Mouse (Mus musculus) neural tube, embryonic 14.5 days (tissue): Measurements from ENCODE around the gene Rab3il1. TPM values are rescaled to one million over a fixed set of nuclear protein-coding genes. Genes with fewer than 3 reads are reported as not detected.

Experiments used
- ATAC-seq: fragments of 200-750 bp; cut with Nextera tagmentation; 2 replicates; pipeline ENCODE4 v1.8.0; 2017; ENCODE audit warnings: low read depth, mild to moderate bottlenecking, moderate TSS enrichment, moderate library complexity
- H3K27ac ChIP-seq: fragments of 300-500 bp; sonication (generic); 2 replicates; pipeline ENCODE4 v1.5.1; 2014; ENCODE audit warnings: low read depth, mild to moderate bottlenecking, control low read depth, low read length, moderate library complexity, mixed read lengths
- H3K27me3 ChIP-seq: fragments of 300-500 bp; sonication (generic); 2 replicates; pipeline ENCODE4 v1.6.1; 2014; ENCODE audit warnings: low read length; ENCODE audit not compliant: control insufficient read depth, insufficient read depth
- H3K36me3 ChIP-seq: fragments of 300-500 bp; sonication (generic); 2 replicates; pipeline ENCODE4 v1.6.1; 2014; ENCODE audit warnings: low read length, mixed read lengths; ENCODE audit not compliant: control insufficient read depth, insufficient read depth
- H3K4me1 ChIP-seq: fragments of 300-500 bp; sonication (generic); 2 replicates; pipeline ENCODE4 v1.6.1; 2014; ENCODE audit warnings: low read length; ENCODE audit not compliant: control insufficient read depth, insufficient read depth
- H3K4me2 ChIP-seq: fragments of 300-500 bp; sonication (generic); 2 replicates; pipeline ENCODE4 v1.6.1; 2014; ENCODE audit warnings: mild to moderate bottlenecking, low read depth, low read length, control low read depth
- H3K4me3 ChIP-seq: fragments of 300-500 bp; sonication (generic); 2 replicates; pipeline ENCODE4 v1.5.1; 2014; ENCODE audit warnings: low read depth, low read length, control low read depth, mixed read lengths
- H3K9ac ChIP-seq: fragments of 300-500 bp; sonication (generic); replicated peaks from 2 replicates; pipeline ENCODE4 v1.6.1; 2014; ENCODE audit warnings: low read depth, mild to moderate bottlenecking, control low read depth, low read length, mixed read lengths
- H3K9me3 ChIP-seq: fragments of 300-500 bp; sonication (generic); 2 replicates; pipeline ENCODE4 v1.6.1; 2016; ENCODE audit warnings: low read length; ENCODE audit not compliant: control insufficient read depth
- WGBS: fragments of 180-500 bp; shearing (Covaris S2); extraction: QIAGEN DNeasy Blood & Tissue Kit; methylation state at CpG from one replicate; pipeline ENCODE4 v1.1.7; 2014; 5-methylcytosine and 5-hydroxymethylcytosine counted together
- polyA plus RNA-seq: library from polyadenylated mRNA; unstranded; fragments of >200 nt; fragmentation: Nextera tagmentation; extraction: Ambion mirVana; gene quantifications from 2 replicates; pipeline ENCODE4 v1.2.1, GENCODE M21; 2014

Rab3il1 gene
- 13.6 and 23.2 TPM in 2 replicates for polyA plus RNA-seq

DNA sequence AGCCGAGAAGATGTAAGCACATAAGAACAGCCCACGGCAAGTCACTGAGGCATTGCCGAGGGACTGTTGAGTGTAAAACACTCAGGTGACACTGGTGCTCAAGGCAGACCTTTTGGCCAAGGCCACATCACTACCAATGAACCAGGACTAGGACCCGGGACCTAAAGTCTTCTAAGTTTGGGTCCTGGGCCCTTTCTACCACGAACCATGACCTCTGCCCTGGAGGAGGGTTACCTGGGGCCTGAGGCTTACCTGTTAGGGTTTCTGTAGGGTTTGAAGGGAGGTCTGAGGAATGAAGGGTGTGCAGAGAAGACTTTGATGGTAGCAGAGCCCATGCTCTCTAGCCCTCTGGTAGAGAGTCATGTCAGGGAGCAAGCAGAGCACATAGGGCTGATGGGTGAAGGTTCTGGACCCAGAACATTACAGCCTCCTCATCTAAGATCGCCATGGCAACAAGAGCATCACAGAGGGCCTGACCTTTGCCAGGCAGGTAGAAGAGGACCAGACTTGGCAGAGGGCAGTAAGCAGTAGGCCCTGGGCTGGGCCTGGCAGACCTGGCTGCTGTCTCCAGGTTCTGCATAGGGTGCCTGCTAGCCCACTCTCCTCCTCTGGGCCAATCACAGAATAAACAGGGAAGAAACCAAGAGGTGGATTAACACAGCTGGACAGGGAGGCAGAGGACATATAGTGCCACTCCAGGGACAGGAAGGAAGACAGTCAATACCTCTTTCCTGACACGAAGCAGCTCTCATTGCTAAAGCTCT is at the start of gene Rab3il1, which contains the start of gene Best1:
Gene Rab3il1 (plus strand): TSS at position 464 of the 764 bp plus-strand sequence.
Gene Best1 (minus strand): TSS at position 428 of the 764 bp plus-strand sequence.
- H3K27me3 ChIP-seq = no peaks in the 10 kb centered on the region
- no peak within 1 kb of the TSS for H3K4me3 ChIP-seq
- H3K9me3 ChIP-seq = no peaks in the 10 kb centered on the region
- no peaks in the 10 kb centered on the region for H3K4me1 ChIP-seq
- no peaks in the 10 kb centered on the region for H3K36me3 ChIP-seq
- ATAC-seq = no peak
- 79% methylated on average over 7 of the region's 7 CpGs for WGBS
- H3K27ac ChIP-seq = no peak within 1 kb of the TSS
- H3K4me2 ChIP-seq = no peak within 1 kb of the TSS
- no peak within 1 kb of the TSS for H3K9ac ChIP-seq

DNA sequence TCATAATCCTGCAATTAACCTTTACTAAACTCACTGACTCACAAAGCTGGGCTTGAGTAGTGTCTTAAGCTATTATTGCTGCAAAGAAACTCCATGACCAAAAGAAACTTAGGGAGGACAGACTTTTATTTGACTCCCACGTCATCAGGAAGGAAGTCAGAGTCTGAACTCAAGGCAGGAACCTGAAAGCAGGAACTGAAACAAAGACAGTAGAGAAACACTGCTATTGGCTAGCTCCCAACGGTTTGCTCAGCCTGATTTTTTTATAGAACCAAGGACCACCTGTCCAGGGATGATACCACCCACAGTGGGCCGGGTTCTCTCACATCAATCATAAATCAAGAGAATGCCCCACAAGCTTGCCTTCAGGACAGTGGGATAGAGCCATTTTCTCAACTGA is 49.1 kb upstream of the Rab3il1 start:
- no peak overlapping the region for H3K4me2 ChIP-seq
- no peaks in the 10 kb centered on the region for H3K27me3 ChIP-seq
- no peak overlapping the region for H3K4me3 ChIP-seq
- WGBS = 81% methylated on average over 3 of the region's 3 CpGs
- ATAC-seq = no peak
- H3K9me3 ChIP-seq = no peaks in the 10 kb centered on the region
- no peak overlapping the region for H3K27ac ChIP-seq
- no peak overlapping the region for H3K9ac ChIP-seq
- no peaks in the 10 kb centered on the region for H3K36me3 ChIP-seq
- H3K4me1 ChIP-seq = no peaks in the 10 kb centered on the region

DNA sequence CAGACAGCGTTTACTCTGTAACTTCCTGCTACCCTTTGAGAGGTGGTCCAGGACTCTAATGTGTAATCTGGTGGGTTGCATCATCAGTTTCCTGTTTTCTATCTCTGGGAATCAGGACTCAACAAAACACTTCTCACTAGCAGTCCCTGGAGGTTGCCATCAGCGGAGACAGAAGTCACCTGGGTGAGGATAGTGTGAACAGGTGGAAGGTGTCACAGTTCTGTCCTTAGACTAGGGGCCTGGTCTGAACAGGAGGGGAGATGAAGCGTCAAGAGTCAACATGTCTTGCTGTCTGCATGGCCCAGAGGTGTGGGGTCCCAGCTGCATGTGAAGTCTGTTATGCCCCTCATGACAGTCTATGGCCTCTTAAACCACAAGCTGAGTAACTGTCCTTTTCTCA is 48.6 kb upstream of the Rab3il1 start:
- Histone ChIP-seq H3K4me1 (no peaks in the 10 kb centered on the region), H3K9me3 (no peaks in the 10 kb centered on the region), H3K9ac (no peak overlapping the region), H3K27ac (no peak overlapping the region), H3K4me3 (no peak overlapping the region), H3K36me3 (no peaks in the 10 kb centered on the region), H3K27me3 (no peaks in the 10 kb centered on the region), H3K4me2 (no peak overlapping the region)
- no peak for ATAC-seq
- WGBS = 88% methylated on average over 3 of the region's 3 CpGs

DNA sequence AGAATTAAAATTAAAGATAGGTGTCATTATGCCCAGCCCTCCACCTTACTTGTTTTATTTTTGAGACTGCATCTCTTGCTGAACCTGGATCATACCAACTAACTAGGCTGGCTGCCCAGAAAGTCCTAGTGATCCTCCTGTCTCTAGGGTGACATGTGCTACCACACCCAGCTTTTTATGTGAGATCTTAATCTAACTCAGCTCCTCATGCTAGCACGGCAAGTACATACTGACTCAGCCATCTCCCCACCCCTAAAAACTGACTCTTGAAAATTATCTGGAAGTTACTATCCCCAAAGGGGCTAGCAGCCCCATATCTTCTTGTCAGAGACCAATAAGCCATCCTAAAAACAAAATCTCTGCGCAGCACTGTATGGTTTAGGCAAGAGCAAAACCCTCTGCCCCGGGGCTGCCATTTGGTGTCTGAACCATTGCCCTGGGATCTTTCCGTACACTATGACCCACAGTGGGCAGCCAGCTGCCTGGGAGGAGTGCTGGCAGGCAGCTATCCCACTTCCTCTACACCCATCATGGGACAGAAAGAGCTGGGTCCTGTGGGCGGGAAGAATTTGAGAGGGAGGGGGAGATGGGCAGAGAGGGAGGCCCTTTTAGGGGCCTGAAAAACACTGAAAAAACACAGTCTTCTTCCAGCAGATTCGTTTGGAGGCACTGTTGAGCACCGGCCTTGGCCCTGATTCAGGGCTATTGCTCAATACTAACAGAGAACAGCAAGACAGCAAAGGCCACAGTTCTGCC is 47.2 kb upstream of the Rab3il1 start:
- Histone ChIP-seq H3K9ac (no peak overlapping the region), H3K4me3 (no peak overlapping the region), H3K36me3 (no peaks in the 10 kb centered on the region), H3K27ac (no peak overlapping the region), H3K4me2 (no peak overlapping the region), H3K27me3 (no peaks in the 10 kb centered on the region), H3K4me1 (no peaks in the 10 kb centered on the region), H3K9me3 (no peaks in the 10 kb centered on the region)
- peak; percentile 34; the same call in 1 of the 2 replicates for ATAC-seq
- WGBS = 45% methylated on average over 7 of the region's 7 CpGs

DNA sequence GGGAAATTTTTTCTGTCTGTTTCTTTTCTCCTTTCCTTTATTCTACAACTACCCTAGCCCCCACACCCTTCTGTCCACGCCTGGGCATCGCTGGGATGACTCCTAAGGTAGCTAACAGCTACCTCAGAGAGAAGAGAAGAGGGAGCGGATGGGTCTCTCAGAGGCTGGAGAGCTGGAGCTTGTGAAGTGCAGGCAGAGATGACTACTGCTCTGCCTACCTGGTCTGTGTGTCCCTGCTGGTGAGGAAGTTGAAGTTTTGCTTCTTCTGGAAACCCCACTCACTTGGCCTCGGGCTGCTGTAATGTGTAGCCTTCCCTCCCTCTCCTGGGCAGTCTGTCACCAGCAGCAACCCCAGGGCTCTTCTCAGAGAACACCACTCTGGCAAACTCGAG is 46.7 kb upstream of the Rab3il1 start:
- Histone ChIP-seq H3K36me3 (no peaks in the 10 kb centered on the region), H3K27ac (no peak overlapping the region), H3K9ac (no peak overlapping the region), H3K4me1 (no peaks in the 10 kb centered on the region), H3K27me3 (no peaks in the 10 kb centered on the region), H3K4me3 (no peak overlapping the region), H3K4me2 (no peak overlapping the region), H3K9me3 (no peaks in the 10 kb centered on the region)
- no peak for ATAC-seq
- WGBS = 39% methylated on average over 5 of the region's 5 CpGs

DNA sequence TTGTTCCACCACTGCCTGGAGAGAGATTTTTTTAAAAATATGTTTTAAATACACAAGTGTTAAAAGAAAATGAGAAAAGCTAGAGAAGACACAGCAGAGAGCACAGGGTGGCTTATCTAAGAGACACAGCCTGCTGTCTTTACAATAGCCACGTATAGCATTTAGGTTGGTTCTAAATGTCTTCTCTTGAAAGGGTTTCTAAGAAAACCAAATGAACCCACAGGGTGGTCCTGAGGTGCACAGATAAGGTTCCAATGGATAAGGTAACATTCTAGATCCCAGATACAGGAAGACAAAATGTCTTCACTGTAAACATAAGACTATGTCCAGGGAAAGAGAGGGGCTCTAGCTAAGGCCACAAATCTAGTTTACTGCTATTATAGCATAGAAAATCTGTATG is 46.0 kb upstream of the Rab3il1 start:
- Histone ChIP-seq H3K9me3 (no peaks in the 10 kb centered on the region), H3K4me3 (no peak overlapping the region), H3K36me3 (no peaks in the 10 kb centered on the region), H3K27ac (no peak overlapping the region), H3K27me3 (no peaks in the 10 kb centered on the region), H3K9ac (no peak overlapping the region), H3K4me1 (no peaks in the 10 kb centered on the region), H3K4me2 (no peak overlapping the region)
- 81% methylated on average over 1 of the region's 1 CpGs for WGBS
- ATAC-seq = no peak

DNA sequence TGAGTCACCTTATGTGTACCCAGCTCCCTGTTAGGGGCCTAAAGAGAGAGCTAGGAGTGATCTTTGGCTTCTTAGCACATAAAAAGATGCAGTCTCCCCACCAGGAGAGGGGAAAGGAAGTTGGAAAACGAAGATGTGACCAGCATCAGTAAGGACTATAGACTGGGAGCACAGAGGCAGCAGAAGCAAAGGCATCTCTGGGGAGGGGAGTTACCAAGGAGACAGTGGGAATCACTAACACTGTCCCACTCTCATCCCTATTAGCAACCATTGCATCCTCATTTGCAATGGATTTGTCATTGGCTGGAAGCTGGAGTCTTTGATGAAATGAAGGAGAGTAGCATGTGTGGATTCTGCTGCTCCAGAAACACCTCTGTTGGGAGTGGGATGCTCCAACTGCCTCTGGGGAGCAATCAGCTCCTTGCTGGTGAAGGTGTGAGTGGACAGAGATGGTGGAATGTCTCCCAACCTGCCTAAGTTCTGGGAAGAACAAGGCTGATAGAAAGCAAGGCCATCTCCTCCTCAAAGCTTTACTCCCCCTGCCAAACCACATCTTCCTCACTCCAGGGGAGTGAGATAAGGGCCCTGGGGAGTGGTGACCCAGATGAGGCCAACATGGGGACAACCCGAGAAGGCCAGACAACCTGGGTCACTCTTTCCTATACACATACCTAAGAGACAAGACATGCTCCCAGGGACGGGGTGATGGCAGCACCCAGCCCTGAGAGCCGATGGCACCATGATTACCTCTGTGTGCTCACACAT is 44.7 kb upstream of the Rab3il1 start:
- no peak overlapping the region for H3K9ac ChIP-seq
- H3K36me3 ChIP-seq = no peaks in the 10 kb centered on the region
- no peak overlapping the region for H3K4me2 ChIP-seq
- H3K4me1 ChIP-seq = no peaks in the 10 kb centered on the region
- no peak overlapping the region for H3K27ac ChIP-seq
- H3K9me3 ChIP-seq = no peaks in the 10 kb centered on the region
- no peak overlapping the region for H3K4me3 ChIP-seq
- 74% methylated on average over 4 of the region's 4 CpGs for WGBS
- no peaks in the 10 kb centered on the region for H3K27me3 ChIP-seq
- no peak for ATAC-seq

DNA sequence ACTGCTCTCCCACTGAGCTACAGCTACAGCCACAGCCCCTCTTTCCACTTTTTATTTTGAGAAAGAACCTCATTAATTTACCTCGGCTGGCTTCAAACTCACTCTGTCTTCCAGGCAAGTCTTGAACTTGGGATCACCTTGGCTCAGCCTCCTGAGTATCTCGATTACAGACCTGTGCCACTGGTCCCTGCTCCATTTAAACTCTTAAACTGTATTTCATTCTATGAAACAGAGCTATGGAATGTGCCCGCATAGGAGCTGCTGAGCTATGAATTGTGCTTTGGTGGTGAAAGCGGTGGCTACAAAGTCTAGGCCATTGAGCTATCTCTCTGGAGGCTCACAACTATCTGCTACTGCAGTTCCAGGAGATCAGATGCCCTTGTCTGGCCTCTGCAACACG is 43.5 kb upstream of the Rab3il1 start:
- ATAC-seq = no peak
- Histone ChIP-seq H3K4me1 (no peaks in the 10 kb centered on the region), H3K9ac (no peak overlapping the region), H3K27me3 (no peaks in the 10 kb centered on the region), H3K4me2 (no peak overlapping the region), H3K4me3 (no peak overlapping the region), H3K36me3 (no peaks in the 10 kb centered on the region), H3K9me3 (no peaks in the 10 kb centered on the region), H3K27ac (no peak overlapping the region)
- WGBS = 86% methylated on average over 5 of the region's 5 CpGs
